Mouse (Mus musculus): ENCODE measurements at regions not wholly inside any gene's neighbourhood (a gene's known extent, or its start where the extent isn't known, plus 50 kb on each side); places are given as distances from the start of the nearest gene placed in this dataset.

GRCm38 (mm10) chr8:34683173-34683572 lies 571.6 kb upstream of the Gm10131 start:
- H3K27me3 ChIP-seq (ENCODE audit: control insufficient read depth in 1 of 2, insufficient read depth in 2 of 2, low read length in 2 of 2) = no peaks in the 10 kb centered on the region
- no peaks in the 10 kb centered on the region for H3K36me3 ChIP-seq (ENCODE audit: control insufficient read depth in 1 of 2, insufficient read depth in 2 of 2, low read length in 2 of 2)
- no peak for TF ChIP-seq MAZ (IDR thresholded peaks at IDR 0.05; ENCODE audit: low read depth, low read length)
- TF ChIP-seq NELFE (IDR thresholded peaks at IDR 0.05; ENCODE audit: low read depth, low read length) = no peak
- no peak for TF ChIP-seq GATA1 (IDR thresholded peaks at IDR 0.05; ENCODE audit: low read depth, low read length)
- TF ChIP-seq CTCF (IDR thresholded peaks at IDR 0.05 in 2 of 3, conservative IDR thresholded peaks at IDR 0.05 in 1 of 3; ENCODE audit: control insufficient read depth in 1 of 3, insufficient read depth in 1 of 3, low read depth in 2 of 3, low read length in 3 of 3, poor library complexity in 1 of 3, severe bottlenecking in 1 of 3) = no peak
- no peak for TF ChIP-seq JUND (IDR thresholded peaks at IDR 0.05; ENCODE audit: low read depth, low read length)
- TF ChIP-seq MEF2A (IDR thresholded peaks at IDR 0.05; ENCODE audit: extremely low read depth, insufficient replicate concordance, low read depth, low read length, poor library complexity, severe bottlenecking) = no peak
- no peak for TF ChIP-seq MYB (IDR thresholded peaks at IDR 0.05; ENCODE audit: low read depth, low read length)
- TF ChIP-seq ZKSCAN1 (IDR thresholded peaks at IDR 0.05; ENCODE audit: low read depth, low read length) = no peak
- no peak for TF ChIP-seq BHLHE40 (IDR thresholded peaks at IDR 0.05; ENCODE audit: borderline replicate concordance, low read depth, low read length)
- no peak for TF ChIP-seq NRF1 (IDR thresholded peaks at IDR 0.05; ENCODE audit: insufficient read depth, low read depth, low read length, poor library complexity, severe bottlenecking)
- no peak for TF ChIP-seq E2F4 (IDR thresholded peaks at IDR 0.05; ENCODE audit: borderline replicate concordance, low read depth, low read length)
- TF ChIP-seq SMC3 (IDR thresholded peaks at IDR 0.05; ENCODE audit: low read depth, low read length) = no peak
- TF ChIP-seq KAT2A (conservative IDR thresholded peaks at IDR 0.05; ENCODE audit: low read depth, low read length) = no peak
- no peak for TF ChIP-seq ZNF384 (IDR thresholded peaks at IDR 0.05; ENCODE audit: low read depth, low read length)
- TF ChIP-seq USF2 (IDR thresholded peaks at IDR 0.05; ENCODE audit: borderline replicate concordance in 1 of 2, insufficient read depth in 1 of 2, low read depth in 1 of 2, low read length in 2 of 2) = no peak
- no peak for TF ChIP-seq EP300 (IDR thresholded peaks at IDR 0.05; ENCODE audit: low read depth in 1 of 2, low read length in 2 of 2)
- H3K4me1 ChIP-seq (ENCODE audit: control insufficient read depth in 1 of 2, insufficient read depth in 2 of 2, low read length in 2 of 2) = no peaks in the 10 kb centered on the region
- H3K79me2 ChIP-seq (ENCODE audit: control insufficient read depth, insufficient read depth, low read length, poor library complexity) = no peaks in the 10 kb centered on the region
- no peak overlapping the region for H3K9ac ChIP-seq (ENCODE audit: control insufficient read depth, low read depth, low read length, poor library complexity, severe bottlenecking)
- no peak for DNase-seq (ENCODE audit: low read depth, low spot score)
- no peaks in the 10 kb centered on the region for H3K9me3 ChIP-seq (replicated peaks; ENCODE audit: insufficient read depth, low read length)
- H3K27ac ChIP-seq (ENCODE audit: control insufficient read depth, low read depth, low read length) = no peak overlapping the region
- H3K4me3 ChIP-seq (ENCODE audit: control insufficient read depth in 1 of 2, insufficient read depth in 1 of 2, low read depth in 2 of 2, low read length in 2 of 2) = no peak overlapping the region

DNA sequence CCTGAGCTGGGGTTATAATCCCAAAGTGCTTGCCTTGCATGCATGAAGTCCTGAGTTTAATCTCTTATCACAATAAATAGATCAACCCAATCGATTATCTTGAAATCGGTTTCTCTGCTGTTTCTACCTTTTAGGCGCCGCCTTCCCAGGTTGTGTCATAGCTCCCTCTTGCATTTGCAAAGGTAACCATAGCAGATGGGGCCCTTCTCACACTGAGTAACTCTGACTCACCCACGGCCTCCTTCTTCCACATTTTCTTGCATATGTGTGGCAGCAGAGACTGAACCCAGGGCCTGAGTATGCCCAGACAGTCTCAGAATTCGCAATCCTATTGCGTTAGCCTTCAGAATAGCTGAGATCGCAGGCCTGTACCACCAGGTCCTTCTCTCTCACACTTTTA lies 570.7 kb upstream of the Gm10131 start:
- H3K9ac ChIP-seq (ENCODE audit: control insufficient read depth, low read depth, low read length, poor library complexity, severe bottlenecking) = no peak overlapping the region

More for the DNA sequence above, 570.7 kb upstream of the Gm10131 start:
- H3K9me3 ChIP-seq (replicated peaks; ENCODE audit: insufficient read depth, low read length) = no peaks in the 10 kb centered on the region
- no peak for TF ChIP-seq EP300 (IDR thresholded peaks at IDR 0.05; ENCODE audit: low read depth in 1 of 2, low read length in 2 of 2)
- TF ChIP-seq HCFC1 (IDR thresholded peaks at IDR 0.05; ENCODE audit: low read depth, low read length) = no peak
- TF ChIP-seq MAX (IDR thresholded peaks at IDR 0.05; ENCODE audit: low read length) = no peak
- no peak for TF ChIP-seq CTCF (IDR thresholded peaks at IDR 0.05 in 2 of 3, conservative IDR thresholded peaks at IDR 0.05 in 1 of 3; ENCODE audit: control insufficient read depth in 1 of 3, insufficient read depth in 1 of 3, low read depth in 2 of 3, low read length in 3 of 3, poor library complexity in 1 of 3, severe bottlenecking in 1 of 3)
- no peak for TF ChIP-seq MAFK (IDR thresholded peaks at IDR 0.05; ENCODE audit: borderline replicate concordance, low read depth, low read length)
- no peak for TF ChIP-seq SIN3A (IDR thresholded peaks at IDR 0.05; ENCODE audit: low read length)
- TF ChIP-seq GATA1 (IDR thresholded peaks at IDR 0.05; ENCODE audit: low read depth, low read length) = no peak
- no peak for TF ChIP-seq USF2 (IDR thresholded peaks at IDR 0.05; ENCODE audit: borderline replicate concordance in 1 of 2, insufficient read depth in 1 of 2, low read depth in 1 of 2, low read length in 2 of 2)
- TF ChIP-seq GABPA (IDR thresholded peaks at IDR 0.05; ENCODE audit: low read depth, low read length) = no peak
- TF ChIP-seq E2F4 (IDR thresholded peaks at IDR 0.05; ENCODE audit: borderline replicate concordance, low read depth, low read length) = no peak
- TF ChIP-seq MEF2A (IDR thresholded peaks at IDR 0.05; ENCODE audit: extremely low read depth, insufficient replicate concordance, low read depth, low read length, poor library complexity, severe bottlenecking) = no peak
- no peak for TF ChIP-seq TBP (IDR thresholded peaks at IDR 0.05; ENCODE audit: low read depth, low read length)
- TF ChIP-seq KAT2A (conservative IDR thresholded peaks at IDR 0.05; ENCODE audit: low read depth, low read length) = no peak
- H3K36me3 ChIP-seq (ENCODE audit: control insufficient read depth in 1 of 2, insufficient read depth in 2 of 2, low read length in 2 of 2) = no peaks in the 10 kb centered on the region
- H3K27ac ChIP-seq (ENCODE audit: control insufficient read depth, low read depth, low read length) = no peak overlapping the region
- no peaks in the 10 kb centered on the region for H3K79me2 ChIP-seq (ENCODE audit: control insufficient read depth, insufficient read depth, low read length, poor library complexity)
- no peaks in the 10 kb centered on the region for H3K27me3 ChIP-seq (ENCODE audit: control insufficient read depth in 1 of 2, insufficient read depth in 2 of 2, low read length in 2 of 2)
- no peak for DNase-seq (ENCODE audit: low read depth, low spot score)
- no peak overlapping the region for H3K4me3 ChIP-seq (ENCODE audit: control insufficient read depth in 1 of 2, insufficient read depth in 1 of 2, low read depth in 2 of 2, low read length in 2 of 2)
- no peaks in the 10 kb centered on the region for H3K4me1 ChIP-seq (ENCODE audit: control insufficient read depth in 1 of 2, insufficient read depth in 2 of 2, low read length in 2 of 2)

Measured in MEL (cell line).